Mouse (Mus musculus) embryo, embryonic 10 days (tissue): ENCODE measurements around the gene Fndc3b.
A peak's percentile ranks its signal among the peaks of the same experiment; 100 is the strongest.
"Not testable (repeated sequence)": the region's sequence is repeated elsewhere in the genome, so short reads cannot be mapped to it uniquely, and the experiment has no call there.

Experiments
- DNase-seq: peaks from one replicate; pipeline ENCODE4 v3.0.0-alpha.2; 2015; ENCODE audit warnings: low spot score

Gene Fndc3b

DNA sequence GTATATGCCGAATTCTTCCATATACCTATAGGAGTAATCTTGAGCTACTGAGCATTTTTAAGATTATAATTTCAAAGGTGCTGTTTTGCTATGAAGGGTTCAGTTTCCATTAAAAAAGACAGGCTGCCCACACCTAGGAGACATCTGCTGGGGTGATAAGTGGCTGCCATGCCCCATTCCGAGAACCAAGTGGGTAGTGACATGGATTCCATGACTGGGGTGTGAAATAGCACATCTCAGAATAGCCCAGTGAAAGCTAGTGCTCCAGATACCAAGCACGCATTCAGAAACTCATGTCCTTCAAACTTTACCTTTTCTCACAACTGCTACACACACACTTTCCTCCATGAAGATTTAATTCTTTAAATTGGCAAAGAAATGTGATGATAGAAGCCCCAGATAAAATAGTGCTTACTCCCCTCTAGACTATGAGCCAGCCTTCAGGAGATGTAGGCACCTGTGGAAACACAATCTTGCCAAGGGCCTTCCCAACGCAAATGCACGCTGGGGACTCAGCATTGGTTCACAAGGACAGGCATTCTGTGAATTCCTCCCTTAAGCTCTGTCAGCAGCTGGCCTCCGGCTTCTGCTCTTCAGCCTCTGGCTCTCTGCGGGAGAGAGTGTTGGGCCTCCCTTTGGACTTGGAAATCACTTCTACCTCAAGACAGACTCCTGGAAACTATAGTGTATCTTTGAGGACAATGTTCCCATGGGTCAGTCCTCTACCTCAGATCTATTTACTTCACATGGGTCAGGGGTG is 207.6 kb downstream of the Fndc3b start:
- DNase-seq: no peak

GRCm38 (mm10) chr3:27495296-27496073 is 215.6 kb downstream of the Fndc3b start:
- DNase-seq: no peak

GRCm38 (mm10) chr3:27494698-27495097 is 216.4 kb downstream of the Fndc3b start:
- no peak for DNase-seq

GRCm38 (mm10) chr3:27494066-27494465 is 217.0 kb downstream of the Fndc3b start:
- no peak for DNase-seq

DNA sequence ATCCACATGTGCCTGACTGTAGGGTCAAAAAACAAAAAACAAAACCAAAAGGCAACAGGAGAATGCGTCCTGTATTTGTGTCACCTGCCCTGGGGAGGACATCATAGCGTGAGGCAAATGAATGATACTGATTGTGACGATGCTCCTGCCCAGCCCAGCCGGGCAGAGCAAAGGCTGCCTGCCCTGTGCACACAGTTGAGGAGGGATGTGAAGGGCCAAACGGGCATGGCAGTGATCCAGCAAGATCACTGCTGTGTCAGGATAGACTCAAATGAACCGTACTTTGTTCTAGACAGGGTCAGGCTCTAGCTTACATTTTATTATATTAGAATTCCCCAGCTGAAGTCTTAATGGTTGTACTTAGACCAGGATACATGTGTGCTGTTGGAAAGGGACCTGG is 219.3 kb downstream of the Fndc3b start:
- no peak for DNase-seq

- DNase-seq: no peak
Measured at GRCm38 (mm10) chr3:27491367-27491766, 219.7 kb downstream of the Fndc3b start.

GRCm38 (mm10) chr3:27490891-27491290 is 220.2 kb downstream of the Fndc3b start:
- no peak for DNase-seq

GRCm38 (mm10) chr3:27489550-27489949 is 221.6 kb downstream of the Fndc3b start:
- no peak for DNase-seq

DNA sequence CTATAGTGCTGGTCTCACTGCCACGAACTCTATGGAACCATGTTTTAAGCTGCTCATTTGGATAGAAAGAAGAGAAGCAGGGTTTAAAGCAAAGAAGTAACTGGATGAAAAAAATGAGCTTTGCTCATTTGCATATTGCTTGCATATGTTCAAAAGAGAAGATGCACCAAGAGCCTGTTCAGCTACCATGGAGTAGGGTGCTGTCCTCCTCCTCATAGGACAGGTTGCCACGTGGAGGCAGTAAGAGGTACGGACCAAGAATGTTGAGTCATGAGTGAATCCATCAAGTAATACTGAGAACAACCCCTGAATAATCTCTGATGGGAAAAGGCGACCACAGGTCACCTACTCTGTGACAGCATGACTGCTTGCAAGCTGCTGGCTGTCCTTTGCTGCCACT is 226.0 kb downstream of the Fndc3b start:
- no peak for DNase-seq

- DNase-seq: no peak
Measured at GRCm38 (mm10) chr3:27484698-27485097, 226.4 kb downstream of the Fndc3b start.

DNA sequence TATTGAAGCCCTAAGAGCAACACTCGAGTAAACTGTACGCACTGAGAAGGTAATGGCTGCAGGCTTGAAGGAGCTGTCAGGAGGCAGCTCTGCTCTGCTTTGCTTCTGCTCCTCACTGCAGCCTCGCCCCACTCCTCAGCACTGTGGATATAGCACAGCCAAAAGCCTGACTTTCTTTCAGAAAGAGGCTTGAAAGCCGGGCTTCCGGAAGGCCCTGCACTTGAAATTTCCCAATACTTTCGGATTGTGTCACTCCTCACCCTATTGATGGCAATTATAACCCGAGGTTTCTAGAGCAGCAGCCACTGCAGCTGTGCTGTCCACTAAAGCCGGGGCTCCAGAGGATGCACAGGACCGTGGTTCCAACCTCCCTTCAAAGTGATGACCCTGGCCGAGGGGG is 227.3 kb downstream of the Fndc3b start:
- no peak for DNase-seq

DNA sequence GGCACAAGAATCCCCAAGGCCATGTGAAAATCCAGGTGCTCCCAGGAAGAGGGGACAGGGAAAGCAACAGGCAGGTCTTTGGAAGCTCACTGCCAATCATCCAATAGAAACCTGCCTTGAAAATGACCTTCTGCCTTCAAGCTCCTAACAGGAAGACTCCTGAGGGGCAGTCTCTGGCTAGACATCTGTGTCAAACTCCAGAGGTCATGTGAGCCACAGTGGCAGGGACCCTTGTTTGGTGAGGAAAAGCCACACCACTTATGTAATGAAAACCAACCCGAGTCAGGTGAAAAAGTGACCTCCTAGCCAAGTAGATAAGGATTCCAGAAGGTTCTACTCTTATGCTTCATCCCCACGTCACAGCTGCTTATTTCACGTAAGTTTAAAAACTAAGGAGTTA is 227.8 kb downstream of the Fndc3b start:
- no peak for DNase-seq

DNA sequence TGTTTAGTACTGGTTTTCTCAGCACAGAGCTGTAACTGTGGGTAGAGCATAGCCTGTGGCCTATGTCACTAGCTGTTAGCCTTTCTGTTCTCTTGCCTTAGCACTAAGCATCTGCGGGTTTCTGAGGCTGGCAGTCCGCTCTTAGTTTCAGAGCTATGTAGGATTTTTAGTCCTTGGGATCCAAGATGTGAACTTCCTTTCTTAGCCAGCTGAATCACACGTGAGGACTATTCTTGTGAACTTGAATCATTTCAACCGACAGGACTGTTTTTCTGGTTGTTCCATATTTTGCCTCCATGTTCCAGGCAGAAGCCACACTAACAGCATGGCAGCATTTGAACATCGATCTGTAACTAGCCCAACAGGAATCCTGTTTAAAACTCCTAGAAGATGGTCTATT is 229.4 kb downstream of the Fndc3b start:
- no peak for DNase-seq

GRCm38 (mm10) chr3:27479378-27479777 is 231.7 kb downstream of the Fndc3b start:
- DNase-seq: no peak

DNA sequence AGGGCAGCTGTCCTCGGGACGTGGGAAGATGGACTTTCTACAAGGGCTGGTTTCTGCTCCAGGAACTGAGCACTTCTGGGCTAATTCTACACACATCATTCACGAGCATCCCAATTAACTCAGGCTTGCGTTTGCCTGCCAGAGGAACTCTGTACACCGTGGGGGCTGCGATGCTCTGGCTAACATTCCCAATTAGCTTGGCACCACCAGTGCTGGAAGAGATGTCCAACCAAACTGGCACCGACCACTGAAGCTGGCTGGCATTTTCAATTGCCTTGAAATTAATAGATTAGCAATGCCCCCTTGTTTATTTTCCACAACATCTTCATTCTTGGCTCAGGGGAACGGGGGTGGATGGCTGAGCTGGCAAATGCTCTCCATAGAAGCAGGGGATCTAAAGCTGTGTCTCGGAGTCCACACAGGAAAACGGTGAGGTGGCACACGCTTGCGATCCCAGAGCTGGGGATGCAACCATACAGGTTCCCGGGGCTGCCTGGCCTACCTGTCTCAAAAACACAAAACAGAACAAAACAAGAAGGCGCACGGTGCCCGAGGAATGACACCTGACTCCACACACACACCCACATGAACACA is 232.4 kb downstream of the Fndc3b start:
- no peak for DNase-seq

DNA sequence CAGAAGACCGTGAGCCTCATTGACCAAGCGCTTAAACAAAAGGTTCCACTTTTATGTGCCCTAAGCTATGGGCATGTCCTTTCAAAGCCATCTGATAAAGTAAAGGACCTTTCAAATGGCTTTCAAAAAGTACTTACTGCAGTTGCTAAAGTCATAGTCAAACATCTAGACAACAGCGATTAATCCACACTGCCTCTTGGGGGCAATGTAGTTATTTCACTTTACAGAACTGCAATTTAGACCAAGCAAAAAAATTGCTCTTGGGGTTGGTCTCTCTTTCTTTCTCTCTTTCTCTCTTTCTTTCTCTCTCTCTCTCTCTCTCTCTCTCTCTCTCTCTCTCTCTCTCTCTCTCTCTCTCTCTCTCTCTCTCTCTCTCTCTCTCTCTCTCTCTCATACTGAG is 233.4 kb downstream of the Fndc3b start:
- not testable (repeated sequence) for DNase-seq

- no peak for DNase-seq
Measured at GRCm38 (mm10) chr3:27475899-27476298, 235.2 kb downstream of the Fndc3b start.

- DNase-seq: no peak
Measured at GRCm38 (mm10) chr3:27473801-27474599, 237.1 kb downstream of the Fndc3b start.

DNA sequence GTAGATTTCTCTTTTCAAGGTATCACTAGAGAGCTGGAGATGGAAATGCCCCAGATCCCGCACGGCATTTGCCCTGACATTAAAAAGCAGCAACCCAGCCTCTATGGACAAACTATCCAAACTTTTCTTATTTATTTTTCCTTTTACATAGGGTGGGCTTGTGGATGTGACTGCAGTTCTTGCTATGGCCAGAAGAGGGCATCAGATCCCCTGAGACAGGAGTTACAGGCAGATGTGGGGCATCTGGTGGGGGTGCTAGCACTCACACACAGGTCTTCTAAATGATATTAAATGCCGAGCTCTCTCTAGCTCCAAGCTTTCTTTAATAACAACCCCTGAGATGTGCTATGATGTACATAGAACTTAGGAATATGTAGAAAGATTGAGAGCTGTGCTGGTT is 238.3 kb downstream of the Fndc3b start:
- DNase-seq: no peak

GRCm38 (mm10) chr3:27470781-27471180 is 240.3 kb downstream of the Fndc3b start:
- no peak for DNase-seq

DNA sequence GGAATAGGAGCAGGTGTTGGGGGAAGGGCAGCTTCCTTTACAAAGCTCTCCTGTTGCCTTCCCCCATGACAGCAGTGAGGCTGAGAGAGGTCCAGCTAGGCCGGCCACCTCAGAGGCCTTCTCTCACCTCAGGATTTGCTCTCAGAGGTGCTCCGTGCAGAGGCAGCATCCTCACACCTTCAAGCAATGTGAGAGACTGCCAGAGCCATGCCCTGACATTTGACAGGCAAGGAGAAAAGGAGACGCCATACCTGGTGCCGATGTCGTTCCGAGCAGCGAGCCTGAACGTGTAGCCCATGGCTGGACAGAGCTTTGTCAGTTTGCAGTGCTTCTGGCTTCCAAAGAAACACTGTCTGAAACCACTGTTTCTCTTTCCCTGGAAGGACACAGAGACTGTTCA is 241.1 kb downstream of the Fndc3b start:
- no peak for DNase-seq

DNA sequence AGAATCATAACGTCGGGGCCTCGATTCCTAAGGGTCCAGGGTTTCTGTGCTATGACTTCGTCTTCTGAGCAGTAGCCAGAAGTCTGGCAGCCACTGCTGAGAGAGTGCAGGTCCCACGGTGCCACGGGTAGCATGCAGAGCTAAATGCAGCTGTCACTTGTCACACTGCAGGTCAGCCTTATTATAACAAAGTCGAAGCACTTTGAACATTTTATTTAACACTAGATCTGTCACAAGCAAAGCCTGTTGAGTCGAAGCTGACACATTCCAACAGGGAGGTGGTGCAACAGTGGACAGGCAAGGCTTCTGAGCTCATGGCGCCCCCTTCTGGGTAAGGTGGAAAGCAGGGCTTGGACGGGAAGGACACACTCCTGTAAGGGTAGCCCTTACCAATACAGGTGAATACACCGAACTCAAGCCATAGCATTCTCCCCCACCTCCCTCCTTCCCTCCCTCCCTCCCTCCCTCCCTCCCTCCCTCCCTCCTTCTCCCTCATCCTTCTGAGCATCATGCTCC is 243.5 kb downstream of the Fndc3b start:
- peak; percentile 26 for DNase-seq
